Mouse (Mus musculus) ovary, postnatal 14 days (tissue): ENCODE results near the gene Ovol3.
A peak's percentile ranks its signal among the peaks of the same experiment; 100 is the strongest.

Experiments
- DNase-seq: peaks from one replicate; pipeline ENCODE4 v3.0.0; 2022; ENCODE audit warnings: low spot score

Gene Ovol3

DNA sequence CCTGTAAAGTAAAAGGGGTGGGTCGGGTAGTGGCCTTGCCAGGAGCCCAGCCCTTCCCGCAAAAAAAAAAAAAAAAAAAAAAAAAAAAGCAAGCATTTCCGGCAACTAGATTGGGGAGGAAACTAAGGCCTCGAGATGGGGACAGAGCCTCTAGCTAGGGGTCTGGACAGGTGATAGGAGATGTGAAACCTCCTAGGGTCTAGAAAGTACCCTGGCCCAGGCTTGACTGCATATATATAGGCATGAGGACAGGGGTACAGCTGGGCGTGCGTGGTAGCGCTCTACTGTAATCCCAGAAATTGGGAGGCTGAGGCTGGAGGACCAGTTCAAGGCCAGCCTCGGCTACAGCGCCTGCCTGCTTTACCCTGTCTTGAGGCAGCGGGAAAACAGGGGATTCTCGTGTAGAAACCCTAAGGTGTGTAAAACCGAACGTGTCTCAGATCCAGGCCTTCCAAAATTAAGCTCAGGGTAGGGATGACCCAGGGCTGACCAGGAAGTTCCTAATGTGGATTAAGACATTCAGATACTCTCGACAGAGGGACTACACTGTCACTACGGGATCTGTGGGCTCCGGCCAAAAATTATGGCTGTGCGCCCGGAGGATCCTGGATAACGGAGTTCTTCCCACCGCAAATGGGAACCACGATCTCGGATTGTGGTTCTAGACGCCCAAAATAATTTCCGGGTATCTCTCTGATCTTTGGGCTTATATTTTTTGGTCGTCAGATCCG, 41.3 kb downstream of the Ovol3 start:
- no peak for DNase-seq

DNA sequence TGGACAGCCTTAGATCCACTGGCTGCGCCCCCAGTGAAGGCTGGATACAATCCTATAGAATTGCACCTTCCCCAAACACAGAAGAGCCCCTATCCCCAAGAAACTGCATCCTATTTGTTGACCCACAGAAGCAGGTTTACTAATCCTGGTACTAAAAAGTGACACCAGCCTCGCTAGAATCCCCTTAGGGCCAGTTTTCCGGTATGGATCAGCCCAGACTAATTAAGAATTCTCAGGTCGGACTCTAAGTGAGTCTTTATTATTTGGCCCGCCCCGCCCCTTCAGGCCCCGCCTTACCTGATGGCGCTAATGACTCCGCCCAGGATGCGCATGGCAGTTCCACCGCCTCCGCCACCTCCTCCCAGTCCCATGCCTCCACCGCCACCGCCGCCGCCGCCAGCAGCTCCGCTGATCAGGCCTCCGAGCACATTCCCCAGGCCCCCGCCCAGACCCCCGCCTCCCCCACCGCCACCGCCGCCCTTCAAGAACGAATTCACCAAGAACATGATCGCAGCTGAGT, 41.9 kb downstream of the Ovol3 start:
- peak; percentile 51 for DNase-seq

DNA sequence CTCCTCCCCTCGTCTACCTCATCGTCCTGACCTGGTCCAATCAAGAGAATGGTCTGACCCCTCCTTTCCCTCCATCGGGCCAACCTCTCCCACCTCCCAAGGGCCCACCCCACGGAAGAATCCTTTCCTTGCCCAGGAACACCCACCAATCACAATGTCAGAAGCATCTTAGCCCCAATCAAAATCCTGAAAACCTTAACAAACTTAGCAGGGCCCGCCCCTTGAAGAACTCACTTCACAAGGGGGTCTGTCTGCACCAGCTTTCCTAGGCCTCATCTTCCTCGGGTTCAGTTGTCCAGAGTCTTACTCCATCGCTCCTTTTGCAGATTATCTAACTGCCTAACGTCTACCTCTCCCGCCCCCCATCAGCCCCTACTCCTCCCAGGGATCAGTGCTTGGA, 42.5 kb downstream of the Ovol3 start:
- no peak for DNase-seq

DNA sequence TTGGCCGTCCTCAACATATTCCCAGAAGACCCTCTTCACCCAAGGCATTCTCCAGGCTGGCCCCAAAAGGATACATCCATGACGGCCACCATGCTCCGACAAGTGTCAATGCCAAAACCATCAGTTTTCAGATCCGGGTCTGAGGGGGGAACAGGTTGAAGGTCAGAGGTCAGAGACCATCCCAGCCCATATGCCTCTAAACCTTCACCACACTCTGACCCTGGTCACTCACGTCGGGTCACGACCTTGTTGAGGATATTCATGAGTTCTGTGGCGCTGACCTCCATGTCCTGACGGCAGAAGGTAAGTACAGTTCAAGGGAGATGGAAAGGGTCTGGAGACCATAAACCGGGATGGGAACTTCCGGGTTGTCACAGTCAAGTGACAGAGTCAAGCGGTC, 43.4 kb downstream of the Ovol3 start:
- no peak for DNase-seq

DNA sequence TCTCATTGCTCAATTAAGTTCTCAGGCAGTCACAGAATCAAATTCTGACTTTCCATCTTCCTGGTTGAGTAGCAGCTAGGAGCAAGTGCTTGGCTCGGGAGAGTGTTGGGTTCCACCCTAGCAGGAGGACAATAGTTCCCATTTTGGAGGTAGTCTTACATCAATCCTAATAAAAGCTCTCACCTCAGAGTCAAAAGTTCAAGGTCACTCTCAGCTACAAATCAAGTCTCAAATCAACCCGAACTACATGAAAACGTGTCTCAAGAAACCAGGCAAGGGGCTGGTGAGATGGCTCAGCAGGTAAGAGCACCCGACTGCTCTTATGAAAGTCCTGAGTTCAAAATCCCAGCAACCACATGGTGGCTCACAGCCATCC, 46.4 kb downstream of the Ovol3 start:
- DNase-seq: no peak

DNA sequence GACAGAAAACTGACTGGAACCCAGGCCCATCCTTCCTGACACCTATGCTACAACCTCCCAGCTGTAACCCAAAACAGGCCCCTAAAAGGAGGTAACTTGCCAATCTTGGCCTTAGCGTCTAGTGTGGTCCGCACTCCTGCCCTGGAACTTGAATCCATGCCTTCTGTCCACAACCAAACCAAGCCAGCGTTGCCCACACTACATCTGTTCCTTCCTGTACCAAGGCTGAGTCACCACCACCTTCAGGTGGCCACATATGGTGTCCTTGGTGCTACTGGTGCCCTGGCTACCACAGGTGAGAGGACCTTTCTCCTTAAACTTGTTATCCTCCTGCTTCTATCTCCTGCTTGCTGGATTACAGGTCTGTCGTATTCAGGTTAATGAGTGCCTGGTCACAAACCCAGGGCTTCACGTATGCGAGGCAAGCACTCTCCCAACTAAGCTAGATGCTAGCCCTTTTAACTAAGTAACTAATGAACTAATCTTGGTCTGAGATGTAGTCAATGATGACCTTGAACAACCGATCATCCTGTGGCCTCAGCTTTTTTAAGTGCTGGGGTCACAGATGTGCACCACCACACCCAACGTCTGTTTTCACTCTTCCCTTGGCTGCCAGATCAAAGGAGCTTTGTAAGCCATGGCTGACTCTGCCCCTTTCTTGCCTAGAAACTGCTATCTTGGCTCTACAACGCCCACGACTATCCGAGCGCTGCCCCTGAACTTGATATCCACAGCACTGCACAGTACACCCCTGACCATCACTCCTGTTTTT, 47.0 kb downstream of the Ovol3 start:
- DNase-seq: no peak

DNA sequence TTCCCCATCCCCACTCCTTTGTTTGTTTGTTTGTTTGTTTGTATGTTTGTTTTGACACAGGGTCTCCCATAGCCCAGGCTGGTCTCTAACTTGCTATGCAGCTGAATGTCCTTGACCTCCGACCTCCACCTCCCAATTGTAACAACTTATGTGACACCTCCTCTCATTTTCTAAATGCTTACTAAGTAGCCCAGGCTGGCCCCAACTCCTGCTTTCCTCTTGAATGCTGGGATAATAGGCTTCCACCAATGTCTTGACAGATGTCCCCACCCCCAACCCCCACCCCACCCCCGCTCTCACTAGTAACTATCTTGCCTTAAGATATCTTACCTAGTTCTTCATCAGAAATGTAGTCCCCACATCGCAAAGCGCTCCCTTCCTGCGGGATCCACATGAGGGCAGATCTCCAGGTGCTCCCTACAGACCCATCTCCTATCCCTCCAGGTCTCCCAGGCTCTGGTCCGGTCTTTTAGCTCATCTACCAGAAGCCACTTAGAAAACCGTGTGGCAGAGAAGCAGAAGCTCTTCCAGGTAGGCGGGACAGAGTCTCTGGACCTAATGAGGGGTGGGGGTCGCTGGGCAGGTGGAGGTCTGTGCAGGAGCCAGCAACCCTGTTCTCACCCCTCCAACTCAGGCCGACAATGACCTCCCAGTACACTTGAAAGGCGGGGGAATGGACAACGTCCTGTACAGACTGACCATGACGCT, 50.7 kb downstream of the Ovol3 start:
- no peak for DNase-seq

DNA sequence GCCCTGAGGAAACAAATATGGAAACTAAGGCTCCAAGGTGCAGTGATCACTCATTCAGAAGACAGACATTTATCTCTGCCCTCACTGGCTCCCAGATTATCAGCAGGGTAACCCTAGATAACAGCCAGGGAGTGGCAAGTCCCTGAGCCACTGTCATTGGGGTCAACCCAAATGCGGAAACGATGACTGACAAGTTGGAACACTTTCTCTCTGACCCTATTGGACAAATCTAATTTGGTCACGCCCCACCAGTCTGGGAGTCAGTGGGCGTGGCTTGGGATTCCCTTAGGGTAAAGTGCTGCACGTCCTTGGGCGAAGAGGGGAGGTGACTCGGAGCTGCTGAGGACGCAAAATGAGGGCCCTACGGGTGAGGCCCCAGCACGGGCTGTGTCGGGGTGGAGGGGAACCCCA, 51.6 kb downstream of the Ovol3 start, which contains the start of gene Cox7a1:
TSS of gene Cox7a1 (plus strand) at position 266 of the 411 bp plus-strand sequence.
- peak; percentile 66 for DNase-seq
